Mouse (Mus musculus) liver, adult 2 months (tissue): ENCODE measurements around the gene Ccdc71.

Source experiments
- CTCF ChIP-seq: fragments of 200-500 bp; IDR thresholded peaks from 2 replicates; pipeline ENCODE4 v1.5.1; 2011; ENCODE audit warnings: low read depth, low read length, control low read depth
- POLR2A ChIP-seq: fragments of 200-500 bp; IDR thresholded peaks from 2 replicates; pipeline ENCODE4 v1.6.1; 2011; ENCODE audit warnings: low read length, control low read depth; ENCODE audit not compliant: insufficient read depth; ENCODE audit errors: extremely low read depth

DNA sequence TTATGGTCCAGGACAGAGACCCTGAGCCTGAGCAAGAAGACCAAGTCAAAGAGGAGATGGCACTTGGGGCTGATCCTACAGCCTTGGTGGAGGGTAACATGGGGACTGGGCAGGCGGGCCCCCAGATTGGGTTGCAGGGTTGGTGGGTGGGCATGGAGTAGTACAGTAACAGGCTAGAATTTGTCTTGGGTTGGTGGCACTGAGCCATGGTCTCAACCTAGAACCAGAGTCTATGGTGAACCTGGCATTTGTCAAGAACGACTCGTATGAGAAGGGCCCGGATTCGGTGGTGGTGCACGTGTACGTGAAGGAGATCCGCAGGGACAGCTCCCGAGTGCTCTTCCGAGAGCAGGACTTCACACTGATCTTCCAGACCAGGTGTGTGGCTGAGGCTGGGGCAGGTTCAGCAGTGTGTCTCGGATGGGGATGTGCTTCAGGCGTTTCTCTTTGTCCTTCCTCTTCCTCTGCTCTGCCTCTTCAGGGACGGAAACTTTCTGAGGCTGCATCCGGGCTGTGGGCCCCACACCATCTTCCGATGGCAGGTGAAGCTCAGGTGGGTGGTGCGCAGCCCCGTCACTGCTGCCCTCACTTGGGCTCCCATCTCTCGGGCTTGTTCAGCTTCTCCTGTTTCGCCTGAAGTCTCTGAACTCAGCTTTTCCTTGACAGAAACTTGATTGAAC is 34.0 kb downstream of the Ccdc71 start:
- TF ChIP-seq POLR2A (no peak), CTCF (no peak)
